Mouse (Mus musculus): ENCODE measurements around the gene Glt8d1.

- TF ChIP-seq CTCF (IDR thresholded peaks at IDR 0.05; ENCODE audit: borderline replicate concordance, insufficient read depth, low read depth, low read length) (no peak), POLR2A (IDR thresholded peaks at IDR 0.05; ENCODE audit: borderline replicate concordance, insufficient read depth, low read length) (peak; percentile 78; the same call in 1 of the 2 replicates)
Observed at GRCm38 (mm10) chr14:31001307-31002205, at the start of gene Glt8d1, which contains the start of gene Spcs1.

All from cerebellum, adult 2 months (tissue).